Mouse (Mus musculus) gonadal fat pad, adult 2 months (tissue): Measurements from ENCODE around the gene Xrcc6. TPM values are rescaled to one million over a fixed set of nuclear protein-coding genes. Genes with fewer than 3 reads are reported as not detected.

Source experiments
- DNase-seq: peaks from one replicate; pipeline ENCODE4 v3.0.0-alpha.2; 2012; ENCODE audit warnings: low read depth
- polyA plus RNA-seq: library from polyadenylated mRNA; depleted of rRNA; stranded (reverse); fragments of >200 nt; gene quantifications from 2 replicates; pipeline ENCODE4 v1.2.3, GENCODE M21; 2012

Xrcc6 gene
- polyA plus RNA-seq, 1 experiment: 13.5 TPM

DNA sequence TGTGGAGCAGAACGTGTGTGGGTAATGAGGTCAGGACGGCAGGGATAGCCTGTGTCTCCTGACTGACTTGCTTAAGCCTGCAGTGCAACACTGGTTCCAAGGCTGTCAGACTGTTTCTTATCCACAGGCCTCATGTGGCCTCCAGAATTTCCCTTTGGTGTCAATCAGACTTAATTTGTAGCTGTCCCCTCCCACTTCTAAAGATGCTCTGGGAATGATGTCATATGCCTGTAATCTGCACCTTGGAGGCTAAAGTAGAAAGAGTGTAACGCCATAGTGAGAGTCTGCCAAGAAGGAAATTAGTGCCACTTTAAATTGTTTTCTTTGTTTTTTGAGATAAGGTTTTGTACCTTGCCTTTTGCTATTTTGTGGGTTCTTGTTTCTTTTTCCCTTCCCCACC lies 31.7 kb downstream of the Xrcc6 start:
- no peak for DNase-seq

DNA sequence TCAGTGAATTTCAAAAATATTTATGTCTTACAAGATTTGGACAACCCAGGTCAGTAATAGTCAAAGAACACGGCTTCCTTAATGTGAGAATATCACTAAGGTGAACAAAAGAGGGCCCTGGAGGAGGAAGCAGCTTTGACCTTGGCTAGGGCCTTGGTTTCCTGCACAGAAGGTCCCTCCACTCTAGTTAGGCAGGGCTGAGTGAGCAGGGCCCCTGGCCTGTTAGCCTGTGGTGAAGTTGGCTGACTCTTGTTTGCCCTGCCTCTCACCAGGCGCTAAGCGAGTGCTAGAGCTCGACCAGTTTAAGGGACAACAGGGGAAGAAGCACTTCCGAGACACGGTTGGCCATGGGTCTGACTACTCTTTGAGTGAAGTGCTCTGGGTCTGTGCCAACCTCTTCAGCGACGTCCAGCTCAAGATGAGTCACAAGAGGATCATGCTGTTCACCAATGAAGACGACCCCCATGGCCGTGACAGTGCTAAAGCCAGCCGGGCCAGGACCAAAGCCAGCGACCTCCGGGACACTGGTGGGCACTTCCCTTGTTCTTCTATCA lies 35.0 kb downstream of the Xrcc6 start:
- no peak for DNase-seq

DNA sequence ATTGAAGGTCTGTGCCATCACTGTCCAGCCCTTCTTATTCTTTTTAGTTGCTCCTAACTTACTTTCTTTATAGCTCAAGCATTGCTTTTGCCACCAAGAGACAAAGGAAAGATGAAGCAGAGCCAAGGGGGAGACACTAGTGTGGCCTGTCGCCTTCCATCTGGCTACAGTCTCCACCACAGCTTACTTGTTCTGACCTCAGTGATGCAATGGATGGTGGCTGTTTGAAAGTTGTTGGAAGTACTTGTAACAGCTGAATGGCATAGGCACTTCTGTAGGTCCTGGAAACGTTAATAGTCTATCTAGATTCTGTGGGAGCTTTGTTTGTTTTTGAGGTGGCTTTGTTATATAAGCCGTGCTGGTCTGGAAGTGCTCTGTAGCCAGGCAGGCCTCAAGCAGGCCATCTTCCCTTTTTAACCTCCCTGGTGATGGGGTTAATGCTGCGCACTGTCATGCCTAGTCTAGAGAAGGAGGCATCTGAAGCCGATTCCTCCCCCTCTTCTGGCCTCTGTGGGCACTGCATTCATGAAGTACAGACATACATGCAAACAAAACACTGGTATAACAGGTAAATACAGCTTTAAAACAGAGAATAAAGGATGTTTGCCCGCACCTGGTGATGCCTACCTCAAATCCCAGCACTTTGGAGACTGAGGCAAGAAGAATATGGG lies 36.5 kb downstream of the Xrcc6 start:
- DNase-seq: no peak

DNA sequence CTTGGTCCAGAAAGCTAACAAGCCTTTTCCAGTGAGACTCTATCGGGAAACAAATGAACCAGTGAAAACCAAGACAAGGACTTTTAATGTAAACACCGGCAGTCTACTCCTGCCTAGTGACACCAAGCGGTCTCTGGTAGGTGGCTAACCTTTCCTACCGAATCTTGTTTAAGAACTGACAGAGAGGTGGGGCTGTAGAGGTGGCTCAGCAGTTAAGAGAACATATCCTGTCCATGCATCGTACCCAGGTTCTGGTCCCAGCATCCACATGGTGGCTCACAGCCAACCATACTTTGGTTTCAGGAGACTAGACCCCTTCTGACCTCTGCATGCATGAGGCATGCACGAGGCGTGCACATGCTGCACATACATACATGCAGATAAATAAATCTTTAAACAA lies 39.6 kb downstream of the Xrcc6 start:
- no peak for DNase-seq

DNA sequence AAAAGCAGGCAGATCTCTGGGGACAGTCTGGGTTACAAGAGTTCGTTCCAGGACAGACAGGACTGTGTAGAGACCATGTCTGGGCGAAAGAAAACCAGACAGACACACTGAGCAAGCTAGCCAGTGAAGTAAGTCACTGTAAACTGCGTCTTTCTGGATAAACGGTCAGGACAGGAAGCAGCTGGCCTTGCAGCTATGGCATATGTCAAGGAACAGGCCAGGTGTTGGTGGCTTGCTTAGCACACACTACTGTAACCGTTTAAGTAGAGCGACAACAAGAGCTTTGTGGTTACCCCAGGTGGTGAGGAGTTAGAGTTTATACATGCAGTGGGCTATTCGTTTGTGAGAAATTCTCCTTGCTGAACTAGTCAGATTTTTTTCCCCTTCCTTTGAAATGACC lies 40.1 kb downstream of the Xrcc6 start:
- DNase-seq: no peak

DNA sequence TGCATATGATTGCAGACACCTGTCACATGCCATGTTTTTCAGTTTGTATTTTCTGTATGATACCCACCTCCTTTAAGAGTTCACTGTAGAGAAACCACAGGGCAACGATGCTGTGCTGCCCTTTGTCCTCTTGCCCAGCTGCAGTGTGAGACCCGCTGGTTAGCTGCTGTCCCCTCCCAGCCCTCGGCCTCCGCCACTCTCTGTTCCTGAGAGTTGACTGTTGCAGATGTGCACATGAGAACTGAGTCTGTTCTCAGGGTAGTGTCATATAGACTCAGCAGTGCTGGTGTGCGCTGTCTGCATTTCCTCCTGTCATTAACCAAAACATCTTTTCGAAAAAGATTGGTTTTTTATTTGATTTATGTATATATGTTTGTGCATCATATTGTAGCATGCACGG lies 44.8 kb downstream of the Xrcc6 start:
- no peak for DNase-seq

DNA sequence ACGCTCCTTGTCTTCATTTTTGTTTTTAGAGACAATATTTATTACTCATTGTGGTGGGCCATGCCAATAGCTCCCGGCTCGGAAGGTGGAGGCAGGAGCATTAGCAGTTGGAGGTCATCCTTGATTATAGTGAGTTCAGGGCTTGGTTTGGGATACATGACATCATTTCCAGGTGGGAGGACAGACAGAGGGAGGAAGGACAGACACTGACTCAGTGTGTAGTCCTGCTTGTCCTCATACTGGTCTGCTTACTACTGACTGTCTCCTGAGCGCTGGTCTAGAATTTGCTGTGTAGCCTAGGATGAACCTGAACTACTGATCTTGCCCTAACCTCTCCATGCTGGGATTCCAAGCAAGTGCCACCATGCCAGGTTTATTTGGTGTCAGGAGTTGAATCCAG lies 46.1 kb downstream of the Xrcc6 start, which contains the start of gene Desi1:
TSS of gene Desi1 (minus strand) at position 101 of the 400 bp plus-strand sequence.
- DNase-seq: no peak

DNA sequence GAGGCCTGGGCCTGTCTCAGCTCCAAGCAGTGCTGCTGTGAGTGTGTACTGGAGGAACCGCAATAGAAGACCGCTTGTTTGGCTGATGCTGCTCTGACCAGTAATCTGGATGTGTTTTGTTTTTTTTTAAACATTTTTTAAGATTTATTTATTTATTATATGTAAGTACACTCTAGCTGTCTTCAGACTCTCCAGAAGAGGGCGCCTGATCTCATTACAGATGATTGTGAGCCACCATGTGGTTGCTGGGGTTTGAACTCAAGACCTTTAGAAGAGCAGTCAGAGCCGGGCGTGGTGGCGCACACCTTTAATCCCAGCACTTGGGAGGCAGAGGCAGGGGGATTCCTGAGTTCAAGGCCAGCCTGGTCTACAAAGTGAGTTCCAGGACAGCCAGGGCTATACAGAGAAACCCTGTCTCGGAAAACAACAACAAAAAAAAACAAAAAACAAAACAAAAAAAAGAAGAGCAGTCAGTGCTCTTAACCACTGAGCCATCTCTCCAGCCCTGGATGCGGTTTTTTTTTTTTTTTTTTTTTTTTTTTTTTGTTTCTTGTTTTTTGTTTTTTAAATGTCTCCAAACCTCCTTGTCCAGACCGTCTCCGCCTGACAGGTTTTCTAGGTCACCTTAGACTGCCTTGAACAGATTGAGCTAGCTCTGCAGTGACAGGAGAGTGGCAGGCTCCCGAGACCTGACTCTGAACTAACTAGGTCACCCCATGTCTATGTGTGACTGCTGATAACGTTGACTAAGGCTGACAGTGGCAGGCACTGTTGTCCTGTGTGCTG lies 48.5 kb downstream of the Xrcc6 start:
- DNase-seq: no peak

DNA sequence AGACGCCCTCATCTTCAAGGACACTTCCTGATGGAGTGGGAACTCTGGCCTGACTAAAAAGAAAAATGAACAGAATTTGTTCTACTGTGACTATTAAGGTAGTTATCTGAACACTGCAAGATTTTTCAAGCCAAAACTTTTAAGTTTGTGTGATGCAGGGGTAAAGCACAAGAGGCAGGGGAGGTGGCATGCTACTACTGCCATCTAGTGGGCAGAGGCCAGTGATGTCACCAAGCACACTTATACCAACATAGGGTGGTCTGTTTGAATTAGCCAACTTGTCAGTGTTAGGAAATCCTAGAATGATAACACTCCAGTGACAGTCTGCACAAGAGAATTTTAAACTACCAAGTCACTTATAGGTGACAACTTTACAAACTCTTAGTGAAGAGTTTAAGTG lies 53.0 kb downstream of the Xrcc6 start:
- no peak for DNase-seq

DNA sequence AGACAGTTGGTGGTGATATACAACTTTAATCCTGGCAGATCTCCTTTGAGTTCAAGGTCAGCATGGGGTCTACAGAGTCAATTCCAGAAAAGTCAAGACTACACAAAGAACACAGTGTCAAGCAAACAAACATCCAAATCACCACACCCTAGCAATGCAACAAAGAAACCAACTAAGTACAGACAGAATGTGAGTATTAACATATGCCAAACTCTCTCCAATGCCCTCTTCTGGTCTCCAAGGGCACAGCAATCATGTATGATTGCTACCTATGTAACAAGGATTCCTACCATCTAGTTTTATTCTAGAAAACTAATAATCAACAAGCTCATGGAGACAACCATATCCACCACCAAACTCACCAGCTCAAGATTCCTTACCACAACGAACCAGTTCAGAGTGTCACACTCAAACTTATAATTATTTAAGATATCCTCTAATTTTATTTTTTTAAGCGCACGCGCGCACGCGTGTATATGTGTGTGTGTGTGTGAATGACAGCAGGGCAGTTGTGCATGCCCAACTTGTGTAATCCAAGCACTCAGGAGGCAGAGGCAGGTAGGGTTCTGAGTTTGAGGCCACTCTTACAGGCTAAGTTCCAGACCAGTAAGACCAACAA lies 56.6 kb downstream of the Xrcc6 start:
- no peak for DNase-seq

DNA sequence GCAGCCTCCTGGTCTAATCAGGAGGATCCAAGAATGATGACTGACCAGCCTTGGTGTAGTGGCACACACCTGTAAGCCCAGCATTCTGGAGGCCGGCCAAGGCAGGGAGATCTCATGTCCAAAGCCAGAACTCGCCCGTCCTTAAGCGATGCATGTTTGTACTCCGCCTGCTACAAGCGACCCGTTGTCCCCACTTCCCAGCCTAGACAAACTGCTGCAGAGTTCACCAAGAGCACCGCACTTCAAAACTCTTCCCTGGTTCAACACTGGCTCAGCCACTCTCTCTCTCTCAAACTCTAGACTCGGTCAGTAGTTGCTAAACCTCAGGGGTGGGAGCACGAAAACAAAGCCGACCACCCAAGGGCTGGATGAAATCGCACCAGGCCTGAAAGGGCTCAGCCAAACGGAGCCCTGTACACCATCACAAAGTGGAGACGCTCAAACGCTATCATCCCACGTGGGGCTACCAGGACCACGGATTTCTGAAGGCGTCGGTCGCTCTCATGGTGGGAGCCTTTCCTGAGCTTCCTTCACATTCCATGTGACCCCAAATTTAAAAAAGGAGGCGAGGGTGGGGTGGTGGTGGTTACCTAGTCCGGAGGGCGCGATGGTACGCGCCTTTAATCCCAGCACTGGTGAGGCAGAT lies 58.7 kb downstream of the Xrcc6 start:
- DNase-seq: no peak

DNA sequence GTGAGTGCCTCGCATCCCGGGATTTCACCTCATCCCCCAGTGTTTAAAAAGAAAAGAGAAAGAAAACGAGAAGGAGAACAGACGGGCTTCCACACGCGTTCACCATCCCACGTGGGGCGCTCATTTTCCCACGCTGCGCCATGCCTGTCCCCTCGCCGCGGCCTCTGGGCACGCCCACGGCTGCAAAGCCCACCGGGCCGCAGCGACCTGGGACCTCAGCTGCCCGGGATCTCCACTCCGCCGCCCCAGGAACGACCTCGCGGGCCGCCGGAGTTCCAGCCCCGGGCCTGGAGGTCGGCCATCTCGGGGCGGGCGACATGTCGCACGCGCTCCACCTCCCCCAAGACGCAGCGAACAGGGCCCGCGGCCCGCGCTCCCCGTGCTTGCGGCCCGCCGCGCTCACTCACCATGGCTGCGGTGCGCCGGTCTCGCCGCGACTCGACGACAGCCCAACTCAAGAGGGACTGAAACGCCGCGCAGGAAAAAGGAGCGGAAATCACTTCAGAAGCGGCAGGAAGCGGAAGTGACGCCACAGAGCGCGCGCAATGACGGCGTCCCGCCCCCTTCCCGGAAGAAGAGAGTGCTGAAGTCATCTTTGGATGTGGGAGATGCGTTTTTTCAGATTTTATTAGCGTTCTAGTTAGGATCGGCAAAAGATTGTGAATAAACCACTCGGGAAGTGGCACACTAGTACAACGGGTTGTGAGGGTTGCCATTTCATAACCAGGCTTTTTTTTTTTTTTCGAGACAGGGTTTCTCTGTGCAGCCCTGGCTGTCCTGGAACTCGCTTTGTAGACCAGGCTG lies 59.6 kb downstream of the Xrcc6 start, which contains the start of gene Snu13:
TSS of gene Snu13 (minus strand) at position 519 of the 804 bp plus-strand sequence.
- no peak for DNase-seq

DNA sequence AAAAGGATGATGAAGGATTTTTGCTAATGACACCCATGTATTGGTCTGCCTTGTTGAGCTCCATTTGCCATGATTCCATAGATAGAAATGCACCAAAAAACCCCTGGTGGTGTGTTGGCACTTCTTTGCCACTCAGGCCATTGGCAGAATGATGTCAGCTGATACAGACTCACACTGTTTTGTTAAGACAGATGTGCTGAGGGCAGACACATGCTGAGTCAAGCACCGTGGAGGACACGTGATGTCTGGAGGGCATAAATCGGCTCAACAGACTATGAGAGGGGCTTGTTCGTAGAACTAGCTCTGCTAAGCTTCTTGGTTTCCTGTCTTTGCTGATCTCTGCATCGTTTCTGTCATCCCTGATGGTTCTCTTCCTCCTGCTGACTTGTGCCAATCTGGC lies 64.9 kb downstream of the Xrcc6 start:
- DNase-seq: no peak

DNA sequence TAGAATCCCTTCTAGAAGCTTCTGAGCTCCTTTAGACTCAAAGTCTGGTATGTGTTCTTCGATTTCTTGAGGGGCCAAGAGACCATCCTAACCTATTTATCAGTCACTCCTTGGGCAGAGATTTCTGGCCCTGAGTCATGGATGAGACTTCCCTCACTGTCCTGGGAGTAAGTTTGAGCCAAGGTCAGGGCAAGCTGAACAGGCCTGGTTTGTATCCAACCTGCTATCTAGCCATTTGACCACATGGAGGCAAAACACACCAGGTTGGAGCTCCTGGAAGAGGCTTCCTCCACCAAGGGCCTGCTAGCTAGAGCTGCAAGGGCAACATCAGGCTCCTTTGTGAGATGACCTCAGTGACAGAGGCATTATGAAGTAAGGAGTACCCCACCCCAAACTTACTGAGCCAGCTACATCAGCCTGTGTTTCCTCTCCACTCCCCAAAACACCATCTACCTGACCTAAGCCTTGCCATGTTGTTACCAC lies 71.1 kb downstream of the Xrcc6 start, which contains the start of gene 4930407I10Rik:
TSS of gene 4930407I10Rik (plus strand) at position 433 of the 483 bp plus-strand sequence.
- DNase-seq: no peak

DNA sequence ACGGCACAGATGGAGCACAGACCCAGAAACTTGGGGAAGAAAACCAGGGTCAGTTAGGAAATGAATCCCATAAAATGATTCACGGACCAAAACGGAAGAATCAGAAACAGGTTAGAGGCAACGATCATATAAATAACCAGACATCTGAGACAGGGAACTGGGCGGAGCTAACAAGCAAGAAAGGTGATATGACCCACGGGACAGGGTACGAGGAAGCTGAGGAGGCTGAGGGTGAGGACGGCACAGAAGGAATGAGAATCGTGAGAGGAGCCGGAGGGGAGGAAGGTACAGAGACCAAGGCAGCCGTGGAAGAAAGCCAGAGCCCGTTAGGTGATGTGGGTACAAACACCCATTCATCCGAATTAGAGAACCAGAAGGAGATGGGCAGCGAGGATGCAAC lies 76.3 kb downstream of the Xrcc6 start:
- no peak for DNase-seq

DNA sequence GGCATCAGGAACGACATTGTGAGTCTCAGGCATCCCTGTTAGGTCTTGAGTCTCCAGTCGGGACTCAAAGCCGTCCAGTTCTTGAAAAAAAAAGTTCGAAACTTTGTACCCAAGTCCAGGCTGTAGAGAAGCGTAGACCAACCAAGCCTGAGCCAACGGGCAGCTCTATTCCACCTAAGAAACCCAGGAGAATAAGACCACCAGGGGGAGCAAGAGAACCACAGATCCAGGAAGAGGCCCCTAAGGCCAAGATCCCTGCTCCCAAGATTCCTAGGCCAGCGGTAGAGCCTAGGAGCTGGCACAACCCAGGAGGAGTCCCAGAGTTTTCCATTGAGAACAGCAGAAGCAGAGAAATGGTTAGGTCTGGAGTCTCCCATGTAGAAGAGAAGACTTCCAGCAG lies 77.9 kb downstream of the Xrcc6 start:
- DNase-seq: no peak

DNA sequence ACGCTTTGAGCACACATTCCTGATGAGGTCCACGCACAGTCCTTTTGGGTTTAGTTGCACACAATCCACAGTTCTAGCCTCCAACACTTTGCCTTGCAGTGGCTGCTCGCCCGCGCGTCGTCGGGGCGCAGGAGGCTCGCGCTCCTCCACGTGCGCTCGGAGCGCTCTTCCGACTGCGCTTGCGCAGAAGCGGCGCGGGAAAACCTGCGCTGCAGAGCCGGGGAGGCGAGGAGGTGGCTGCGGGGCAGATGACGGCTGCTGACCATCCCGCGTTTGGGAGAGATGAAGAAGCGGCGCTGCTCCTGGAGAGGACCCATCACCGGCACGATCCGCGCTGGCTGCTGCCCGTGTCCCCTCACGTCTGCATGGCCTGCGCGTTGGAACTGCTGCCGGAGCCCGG lies 82.3 kb downstream of the Xrcc6 start, which contains the start of gene Mei1:
TSS of gene Mei1 (plus strand) at position 99 of the 400 bp plus-strand sequence.
- no peak for DNase-seq

DNA sequence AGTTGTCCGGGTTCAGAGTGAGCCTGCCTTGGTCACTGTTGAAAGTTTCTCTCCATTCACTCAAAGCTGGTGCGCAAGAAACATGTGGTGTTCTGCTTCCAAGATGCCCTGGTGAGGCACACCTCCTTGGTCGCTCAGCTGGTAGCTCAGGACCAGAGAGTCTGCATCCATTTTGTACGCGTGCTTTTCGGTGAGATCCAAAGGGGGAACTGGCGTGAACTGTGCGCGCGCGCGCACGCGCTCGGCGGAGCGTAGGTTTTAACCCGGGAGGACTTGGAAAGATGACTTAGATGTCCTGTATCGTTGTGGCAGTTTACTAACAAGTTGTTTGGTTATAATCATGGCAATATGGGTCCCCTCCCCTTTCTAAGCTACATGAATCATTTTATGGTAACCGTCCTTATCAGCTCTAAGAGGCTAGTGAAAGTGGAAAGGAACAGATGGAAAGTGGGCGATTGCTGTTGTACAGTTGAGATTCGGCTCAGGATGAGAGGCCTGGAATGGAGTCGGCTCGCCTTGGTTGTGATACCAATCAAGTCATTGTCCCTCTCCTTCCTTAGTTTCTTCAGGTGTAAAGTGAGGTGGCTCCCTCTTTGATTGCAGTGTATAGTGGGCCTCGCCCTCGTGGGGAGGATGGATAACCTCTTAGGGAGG lies 84.3 kb downstream of the Xrcc6 start:
- DNase-seq: no peak

DNA sequence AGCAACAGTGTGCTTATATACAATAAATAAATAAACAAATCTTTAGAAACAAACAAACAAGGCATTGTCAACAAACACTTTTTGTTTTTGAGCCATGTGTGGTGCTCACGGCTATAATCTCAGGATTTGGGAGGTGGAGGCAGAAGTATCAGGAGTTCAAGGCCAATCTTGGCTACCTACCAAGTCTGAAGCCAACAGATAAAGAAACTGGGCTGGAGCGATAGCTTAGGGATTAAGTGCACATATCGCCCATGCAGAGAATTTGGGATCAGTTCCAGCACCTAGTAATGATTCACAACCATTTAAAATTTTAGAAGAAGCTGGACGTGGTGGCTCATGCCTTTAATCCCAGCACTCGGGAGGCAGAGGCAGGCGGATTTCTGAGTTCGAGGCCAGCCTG lies 85.9 kb downstream of the Xrcc6 start:
- no peak for DNase-seq

DNA sequence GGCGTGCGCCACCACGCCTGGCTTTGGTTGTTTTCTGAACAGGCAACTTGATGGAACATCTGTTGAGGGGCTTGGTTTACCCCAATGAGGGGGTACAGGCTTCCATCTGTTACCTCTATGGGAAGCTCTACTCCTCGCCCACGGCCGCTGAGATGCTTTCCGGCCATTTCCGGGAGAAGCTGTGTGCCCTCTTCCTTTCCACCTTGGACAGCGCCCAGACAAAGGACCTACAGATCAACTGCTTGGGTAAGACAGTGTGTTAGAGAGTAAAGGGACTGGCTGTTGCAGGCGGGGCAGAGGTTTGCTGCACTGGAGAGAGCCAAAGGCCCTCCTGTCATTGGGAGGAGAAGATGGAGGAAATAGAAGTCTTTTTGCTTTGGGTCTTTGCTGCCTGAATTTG lies 92.2 kb downstream of the Xrcc6 start:
- no peak for DNase-seq
